Mouse (Mus musculus) testis, postnatal 10 days (tissue): Measurements from ENCODE around the gene Hdac4.
A peak's percentile ranks its signal among the peaks of the same experiment; 100 is the strongest.

Experiments used
- DNase-seq: peaks from one replicate; pipeline ENCODE4 v3.0.0; 2021; ENCODE audit warnings: low spot score

Gene Hdac4

GRCm38 (mm10) chr1:91918257-91918800 lies 277.2 kb downstream of the Hdac4 start:
- no peak for DNase-seq

GRCm38 (mm10) chr1:91917596-91917995 lies 277.9 kb downstream of the Hdac4 start:
- peak; percentile 79 for DNase-seq

DNA sequence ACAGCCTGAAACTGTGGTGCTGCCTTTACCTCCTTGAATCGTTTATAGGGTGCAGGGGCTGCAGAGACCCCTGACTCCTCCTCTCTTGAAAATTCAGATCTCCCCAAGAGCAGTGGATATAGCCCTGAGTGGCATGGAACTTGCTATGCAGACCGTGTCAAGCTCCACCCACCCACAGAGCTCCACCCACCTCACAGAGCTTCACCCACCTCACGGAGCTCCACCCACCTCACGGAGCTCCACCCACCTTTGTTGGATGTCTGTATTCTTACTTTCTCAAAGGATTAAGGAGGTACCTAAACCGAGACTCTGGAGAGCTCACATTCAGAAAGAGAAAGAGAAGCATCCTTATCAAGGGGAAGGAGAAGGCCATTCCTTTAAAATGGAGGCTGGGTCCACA lies 279.5 kb downstream of the Hdac4 start:
- DNase-seq = no peak

GRCm38 (mm10) chr1:91914648-91915047 lies 280.9 kb downstream of the Hdac4 start:
- DNase-seq = no peak

- peak; percentile 89 for DNase-seq
Observed at GRCm38 (mm10) chr1:91913850-91914249, 281.6 kb downstream of the Hdac4 start.

DNA sequence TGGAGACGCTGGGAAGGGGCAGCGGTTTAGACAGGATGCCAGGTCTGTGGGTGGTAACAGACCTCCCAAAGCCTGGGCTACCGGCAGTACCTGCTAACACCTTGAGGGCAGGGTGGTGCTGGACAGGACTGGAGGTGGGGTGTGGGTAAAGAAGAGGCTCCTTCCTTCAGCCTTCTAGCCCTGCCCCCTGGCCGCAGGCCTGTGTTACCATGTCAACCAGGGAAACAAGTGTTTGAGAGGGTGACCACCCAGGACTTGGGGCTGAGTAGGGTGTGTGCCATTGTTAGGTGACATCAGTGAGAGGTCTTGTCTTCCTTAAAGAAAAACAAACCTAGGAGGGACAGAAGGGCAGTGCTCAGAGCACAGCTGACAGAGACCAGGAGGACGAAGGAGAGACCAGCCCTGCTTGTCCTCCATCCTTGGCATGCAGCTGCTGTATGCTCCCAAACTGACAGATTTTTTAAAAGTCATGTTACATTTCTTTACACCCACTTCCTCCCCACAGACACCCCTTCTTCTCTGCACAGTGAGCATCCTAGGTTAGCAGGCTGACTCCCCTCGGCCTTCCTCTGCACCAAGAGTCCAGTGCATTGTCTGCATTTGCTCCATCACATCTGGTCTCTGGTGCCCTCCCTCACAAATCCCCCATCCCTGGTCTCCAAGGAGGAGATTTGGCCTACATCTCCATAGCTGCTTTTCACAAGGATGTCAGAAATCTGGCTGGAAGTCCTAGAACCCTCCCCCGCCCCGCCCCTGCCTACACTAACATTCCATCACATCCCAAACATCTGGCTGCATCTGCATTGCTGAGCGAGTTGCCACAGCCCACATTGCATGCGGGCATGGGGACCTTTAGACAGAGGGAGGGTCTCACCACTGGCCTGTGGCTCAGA lies 283.0 kb downstream of the Hdac4 start:
- peak; percentile 74 for DNase-seq

DNA sequence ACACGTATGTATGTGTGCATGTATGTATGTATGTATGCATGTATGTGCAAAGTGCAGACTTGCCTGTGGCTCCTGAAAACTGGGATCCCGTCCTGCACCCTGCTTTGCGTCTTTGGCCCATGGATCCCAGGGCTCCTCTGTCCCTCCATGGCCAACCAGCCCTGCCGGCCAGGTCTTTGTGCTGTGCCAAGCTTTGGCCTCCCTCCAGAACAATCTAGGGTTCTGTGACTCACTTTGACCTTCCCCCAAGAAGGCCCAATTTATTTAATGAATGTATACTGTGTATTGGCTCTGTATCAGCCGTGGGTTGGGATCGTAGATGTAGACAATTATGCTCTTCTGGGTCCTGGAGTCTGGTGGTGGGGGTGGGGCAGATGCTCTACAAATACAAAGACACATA lies 290.2 kb downstream of the Hdac4 start:
- no peak for DNase-seq

DNA sequence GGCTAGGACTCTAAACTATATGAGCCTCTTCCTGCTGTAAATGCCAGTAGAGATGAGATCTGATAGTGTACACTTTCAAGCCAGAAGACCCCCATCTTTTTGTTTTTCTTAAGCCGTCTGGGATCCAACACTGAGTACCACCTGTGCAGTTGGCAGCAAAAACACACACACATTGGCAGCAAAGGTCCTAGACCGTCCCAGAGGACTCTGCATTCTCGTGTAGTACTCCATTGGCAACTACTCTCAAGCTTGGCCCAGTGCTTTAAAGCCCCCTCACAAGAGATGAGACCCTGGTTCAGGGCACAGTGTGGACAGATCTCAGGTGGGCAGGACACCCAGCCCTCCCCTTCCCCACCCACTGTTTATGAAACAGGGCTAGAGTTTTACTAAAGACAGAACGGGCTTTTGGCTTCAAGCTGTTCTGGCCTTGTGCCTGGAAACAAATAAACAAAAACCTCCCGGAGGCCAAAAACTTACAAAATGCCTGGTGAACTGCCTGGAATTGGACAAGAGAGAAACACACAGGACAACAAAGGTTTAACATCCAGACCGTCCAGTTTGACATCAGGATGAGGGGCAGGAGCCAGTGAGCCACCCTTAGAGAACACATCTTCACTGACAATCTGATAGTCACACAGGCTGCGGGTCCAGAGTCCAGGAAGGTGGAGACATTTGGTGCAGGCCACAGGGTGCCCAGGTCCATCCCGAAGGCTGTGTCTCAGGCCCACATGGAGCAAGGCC lies 292.1 kb downstream of the Hdac4 start:
- DNase-seq = no peak

DNA sequence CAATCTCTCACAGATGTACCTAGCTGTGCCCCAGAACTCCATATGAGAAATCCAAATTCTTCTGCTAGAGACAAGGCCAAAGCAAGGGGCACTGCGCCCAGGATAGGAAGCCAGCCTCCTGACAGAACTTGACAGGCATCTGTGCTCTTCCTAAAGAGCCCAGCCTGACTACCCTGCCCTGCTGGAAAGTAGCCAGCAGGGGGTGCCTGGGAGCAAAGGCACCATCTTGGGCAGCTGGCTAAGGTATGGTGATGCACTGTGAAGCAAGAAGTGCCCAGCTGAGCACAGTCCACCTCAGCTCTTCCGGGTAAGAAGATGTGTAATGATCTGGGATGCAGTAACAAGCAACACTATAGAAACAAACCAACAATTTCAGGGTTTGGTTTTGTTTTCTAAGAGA lies 298.4 kb downstream of the Hdac4 start:
- DNase-seq = no peak

- no peak for DNase-seq
Observed at GRCm38 (mm10) chr1:91894286-91894685, 301.2 kb downstream of the Hdac4 start.

DNA sequence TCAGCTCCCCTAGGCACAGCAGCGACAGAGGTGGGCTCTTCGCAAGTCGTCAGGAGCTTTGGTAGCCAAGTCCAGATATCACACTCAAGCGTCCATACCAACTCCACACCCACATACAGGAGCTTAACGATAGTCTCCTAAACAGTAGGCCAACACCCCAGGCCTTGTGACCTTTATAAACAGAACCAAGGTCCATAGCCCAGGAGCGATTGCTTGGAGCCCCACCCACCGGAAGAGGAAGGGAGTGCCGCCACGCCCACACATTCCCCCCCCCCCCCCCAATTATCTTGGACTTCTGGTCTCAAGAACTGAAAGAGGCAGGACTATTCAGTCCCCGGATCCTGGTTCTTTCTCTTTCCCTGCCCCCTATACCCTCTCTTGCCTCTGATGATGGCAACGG lies 301.9 kb downstream of the Hdac4 start:
- DNase-seq = no peak

DNA sequence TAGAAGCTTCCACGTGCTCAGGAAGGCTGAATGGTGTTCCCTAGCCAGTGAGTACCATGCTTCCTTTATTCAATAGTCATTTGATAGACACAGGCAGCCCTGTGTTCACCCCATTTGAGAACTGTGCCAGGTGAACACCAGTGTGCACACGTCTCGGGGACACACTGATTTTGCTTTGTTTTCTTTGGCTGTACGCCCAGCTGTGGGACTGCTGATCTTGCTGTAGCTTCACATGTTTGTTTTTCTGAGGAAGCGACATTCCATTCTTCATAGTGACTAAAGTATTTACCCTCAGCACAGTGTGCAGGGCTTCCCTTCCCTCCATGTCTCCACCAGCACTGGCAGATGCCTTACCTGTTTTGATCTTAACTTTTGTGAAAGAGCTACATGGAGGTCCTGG lies 312.4 kb downstream of the Hdac4 start:
- DNase-seq = no peak

DNA sequence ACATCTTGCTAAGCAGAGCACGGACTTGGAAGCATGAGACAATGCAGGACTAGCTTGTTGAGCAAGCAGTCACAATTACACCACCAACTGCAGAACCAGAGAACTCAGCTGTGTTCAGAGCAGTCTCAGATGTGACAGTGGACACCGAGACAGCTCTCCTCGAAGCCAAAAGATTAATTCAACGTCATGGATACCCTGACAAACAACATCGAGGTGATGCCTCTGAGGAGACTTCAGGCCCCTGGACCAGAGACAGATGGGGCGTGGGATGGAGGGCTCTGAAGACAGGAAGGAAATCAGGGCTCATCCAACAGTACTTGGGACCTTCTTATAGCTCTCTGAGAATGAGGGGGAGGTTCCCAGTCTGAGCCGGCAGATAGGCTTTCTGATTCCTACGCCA lies 314.6 kb downstream of the Hdac4 start:
- no peak for DNase-seq

DNA sequence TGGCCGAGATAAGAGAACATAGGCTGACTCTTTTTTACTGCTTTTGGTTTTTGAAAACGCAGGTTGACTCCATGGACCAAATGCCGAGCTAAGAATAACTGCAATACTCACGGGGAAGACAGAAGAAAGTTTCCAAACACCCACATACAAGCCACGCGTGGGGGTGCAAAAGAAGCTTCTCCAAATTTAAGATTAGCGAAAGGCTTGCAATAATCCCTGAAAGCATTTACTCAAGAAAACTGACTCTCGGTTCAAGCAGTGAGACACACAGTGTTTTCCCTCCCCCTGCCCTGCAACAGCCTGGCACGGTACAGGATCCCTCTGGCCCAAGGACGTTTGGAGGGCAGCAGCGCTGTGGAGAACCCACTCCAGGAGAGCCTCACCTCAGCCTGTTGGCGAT lies 315.3 kb downstream of the Hdac4 start:
- no peak for DNase-seq
